Mouse (Mus musculus) stomach, embryonic 14.5 days (tissue): ENCODE results near the gene Bmx. TPM values are rescaled to one million over a fixed set of nuclear protein-coding genes. Genes with fewer than 3 reads are reported as not detected.

Experiments
- ATAC-seq: fragments of 200-750 bp; cut with Nextera tagmentation; 2 replicates; pipeline ENCODE4 v1.8.0; 2017; ENCODE audit warnings: low read depth, moderate TSS enrichment; ENCODE audit not compliant: insufficient number of reproducible peaks, insufficient read depth, low FRiP score
- H3K27ac ChIP-seq: fragments of 300-500 bp; sonication (generic); 2 replicates; pipeline ENCODE4 v1.5.1; 2014; ENCODE audit warnings: mild to moderate bottlenecking, low read length, moderate library complexity, mixed read lengths
- H3K27me3 ChIP-seq: fragments of 300-500 bp; sonication (generic); 2 replicates; pipeline ENCODE4 v1.6.1; 2014; ENCODE audit warnings: low read length, control low read depth, mixed read lengths; ENCODE audit not compliant: control insufficient read depth, insufficient read depth
- H3K36me3 ChIP-seq: fragments of 300-500 bp; sonication (generic); 2 replicates; pipeline ENCODE4 v1.6.1; 2014; ENCODE audit warnings: mild to moderate bottlenecking, control low read depth, low read length, moderate library complexity, mixed read lengths; ENCODE audit not compliant: control insufficient read depth, insufficient read depth
- H3K4me1 ChIP-seq: fragments of 300-500 bp; sonication (generic); 2 replicates; pipeline ENCODE4 v1.6.1; 2014; ENCODE audit warnings: low read length, control low read depth, mixed read lengths; ENCODE audit not compliant: control insufficient read depth, insufficient read depth
- H3K4me2 ChIP-seq: fragments of 300-500 bp; sonication (generic); replicated peaks from 2 replicates; pipeline ENCODE4 v1.6.1; 2014; ENCODE audit warnings: low read depth, low read length, control low read depth
- H3K4me3 ChIP-seq: fragments of 300-500 bp; sonication (generic); 2 replicates; pipeline ENCODE4 v1.5.1; 2014; ENCODE audit warnings: low read depth, low read length, control low read depth
- H3K9ac ChIP-seq: fragments of 300-500 bp; sonication (generic); replicated peaks from 2 replicates; pipeline ENCODE4 v1.6.1; 2014; ENCODE audit warnings: low read depth, mild to moderate bottlenecking, control low read depth, low read length, moderate library complexity, mixed read lengths
- H3K9me3 ChIP-seq: fragments of 300-500 bp; sonication (generic); 2 replicates; pipeline ENCODE4 v1.6.1; 2016; ENCODE audit warnings: low read depth, low read length, control low read depth; ENCODE audit not compliant: control insufficient read depth
- WGBS: fragments of 180-500 bp; shearing (Covaris S2); extraction: QIAGEN DNeasy Blood & Tissue Kit; methylation state at CpG from one replicate; pipeline ENCODE4 v1.1.7; 2014; 5-methylcytosine and 5-hydroxymethylcytosine counted together
- polyA plus RNA-seq: library from polyadenylated mRNA; unstranded; fragments of >200 nt; fragmentation: Nextera tagmentation; extraction: Ambion mirVana; gene quantifications from 2 replicates; pipeline ENCODE4 v1.2.1, GENCODE M21; 2014

Bmx gene
- polyA plus RNA-seq, 1 experiment from 2014 or later, result 0.26 TPM

GRCm38 (mm10) chrX:164197679-164198078, 60.3 kb downstream of the Bmx start:
- 92% methylated on average over 2 of the region's 2 CpGs for WGBS
- ATAC-seq, result no peak
- no peak overlapping the region for H3K27ac ChIP-seq

GRCm38 (mm10) chrX:164189880-164190279, 68.1 kb downstream of the Bmx start:
- H3K9me3 ChIP-seq, result no peaks in the 10 kb centered on the region
- no peak overlapping the region for H3K4me2 ChIP-seq
- H3K9ac ChIP-seq, result no peak overlapping the region
- no peaks in the 10 kb centered on the region for H3K36me3 ChIP-seq
- no peak for ATAC-seq
- no peaks in the 10 kb centered on the region for H3K4me1 ChIP-seq
- H3K27me3 ChIP-seq, result no peaks in the 10 kb centered on the region
- H3K27ac ChIP-seq, result no peak overlapping the region
- H3K4me3 ChIP-seq, result no peak overlapping the region

More at GRCm38 (mm10) chrX:164197679-164198078, 60.3 kb downstream of the Bmx start:
- Histone ChIP-seq H3K4me2 (no peak overlapping the region), H3K4me1 (no peaks in the 10 kb centered on the region), H3K27me3 (no peaks in the 10 kb centered on the region), H3K36me3 (no peaks in the 10 kb centered on the region), H3K9me3 (no peaks in the 10 kb centered on the region), H3K4me3 (no peak overlapping the region), H3K9ac (no peak overlapping the region)

GRCm38 (mm10) chrX:164183844-164184243, 74.1 kb downstream of the Bmx start:
- WGBS, result 27% methylated on average over 3 of the region's 3 CpGs
- Histone ChIP-seq H3K4me1 (no peaks in the 10 kb centered on the region), H3K9ac (no peak overlapping the region), H3K4me2 (no peak overlapping the region), H3K36me3 (no peaks in the 10 kb centered on the region), H3K9me3 (no peaks in the 10 kb centered on the region), H3K4me3 (no peak overlapping the region), H3K27ac (no peak overlapping the region), H3K27me3 (no peaks in the 10 kb centered on the region)
- 0 out of 2 replicates have a peak, but pooled peaks have one; percentile 56 for ATAC-seq

- ATAC-seq, result no peak
- H3K4me3 ChIP-seq, result no peak overlapping the region
- H3K9ac ChIP-seq, result no peak overlapping the region
- WGBS, result 11% methylated on average over 3 of the region's 3 CpGs
- H3K36me3 ChIP-seq, result no peaks in the 10 kb centered on the region
- no peaks in the 10 kb centered on the region for H3K9me3 ChIP-seq
- H3K4me1 ChIP-seq, result no peaks in the 10 kb centered on the region
- no peak overlapping the region for H3K4me2 ChIP-seq
- H3K27ac ChIP-seq, result no peak overlapping the region
- H3K27me3 ChIP-seq, result no peaks in the 10 kb centered on the region
These were observed 78.2 kb downstream of the Bmx start for GRCm38 (mm10) chrX:164179746-164180145.

- no peaks in the 10 kb centered on the region for H3K36me3 ChIP-seq
- 0 out of 2 replicates have a peak, but pooled peaks cover 2% of the 10 kb centered on the region for H3K27me3 ChIP-seq
- H3K27ac ChIP-seq, result no peak overlapping the region
- no peak for ATAC-seq
- H3K9me3 ChIP-seq, result no peaks in the 10 kb centered on the region
- WGBS, result 83% methylated on average over 2 of the region's 2 CpGs
- H3K4me3 ChIP-seq, result no peak overlapping the region
- H3K9ac ChIP-seq, result no peak overlapping the region
- no peak overlapping the region for H3K4me2 ChIP-seq
- H3K4me1 ChIP-seq, result no peaks in the 10 kb centered on the region
These were observed 79.1 kb downstream of the Bmx start for GRCm38 (mm10) chrX:164178856-164179255.

GRCm38 (mm10) chrX:164175780-164176179, 82.2 kb downstream of the Bmx start:
- Histone ChIP-seq H3K27ac (no peak overlapping the region), H3K4me1 (no peaks in the 10 kb centered on the region), H3K9ac (no peak overlapping the region), H3K27me3 (0 out of 2 replicates have a peak, but pooled peaks cover 2% of the 10 kb centered on the region), H3K36me3 (no peaks in the 10 kb centered on the region), H3K9me3 (no peaks in the 10 kb centered on the region), H3K4me2 (no peak overlapping the region), H3K4me3 (no peak overlapping the region)
- 83% methylated on average over 2 of the region's 2 CpGs for WGBS
- ATAC-seq, result no peak

GRCm38 (mm10) chrX:164175311-164175710, 82.7 kb downstream of the Bmx start:
- H3K27me3 ChIP-seq, result 0 out of 2 replicates have a peak, but pooled peaks cover 2% of the 10 kb centered on the region
- H3K27ac ChIP-seq, result no peak overlapping the region
- ATAC-seq, result no peak
- H3K36me3 ChIP-seq, result no peaks in the 10 kb centered on the region
- H3K4me1 ChIP-seq, result no peaks in the 10 kb centered on the region
- no peak overlapping the region for H3K9ac ChIP-seq
- H3K9me3 ChIP-seq, result no peaks in the 10 kb centered on the region
- H3K4me3 ChIP-seq, result no peak overlapping the region
- WGBS, result 100% methylated on average over 1 of the region's 1 CpGs
- no peak overlapping the region for H3K4me2 ChIP-seq

GRCm38 (mm10) chrX:164173880-164174279, 84.1 kb downstream of the Bmx start:
- no peak for ATAC-seq
- Histone ChIP-seq H3K9me3 (no peaks in the 10 kb centered on the region), H3K4me3 (no peak overlapping the region), H3K36me3 (no peaks in the 10 kb centered on the region), H3K27me3 (0 out of 2 replicates have a peak, but pooled peaks cover 2% of the 10 kb centered on the region), H3K4me2 (no peak overlapping the region), H3K4me1 (no peaks in the 10 kb centered on the region), H3K27ac (no peak overlapping the region), H3K9ac (no peak overlapping the region)
- WGBS, result 86% methylated on average over 4 of the region's 4 CpGs

GRCm38 (mm10) chrX:164171034-164171433, 87.0 kb downstream of the Bmx start:
- Histone ChIP-seq H3K9ac (no peak overlapping the region), H3K27me3 (0 out of 2 replicates have a peak, but pooled peaks cover 2% of the 10 kb centered on the region), H3K4me1 (no peaks in the 10 kb centered on the region), H3K27ac (no peak overlapping the region), H3K4me3 (no peak overlapping the region), H3K4me2 (no peak overlapping the region), H3K36me3 (no peaks in the 10 kb centered on the region), H3K9me3 (no peaks in the 10 kb centered on the region)
- no peak for ATAC-seq
- WGBS, result 56% methylated on average over 2 of the region's 2 CpGs
